Mouse (Mus musculus) limb, embryonic 14.5 days (tissue): ENCODE measurements around the gene Cpt1a. TPM values are rescaled to one million over a fixed set of nuclear protein-coding genes. Genes with fewer than 3 reads are reported as not detected.

ENCODE experiments used
- ATAC-seq: fragments of 200-750 bp; cut with Nextera tagmentation; 2 replicates; pipeline ENCODE4 v1.8.0; 2017; ENCODE audit warnings: low read depth, moderate number of reproducible peaks, moderate TSS enrichment; ENCODE audit not compliant: low FRiP score
- DNase-seq: peaks from one replicate; pipeline ENCODE4 v3.0.0-alpha.2; 2015; ENCODE audit warnings: low spot score
- H3K27ac ChIP-seq: fragments of 300-500 bp; sonication (generic); replicated peaks from 2 replicates; pipeline ENCODE4 v1.5.1; 2014; ENCODE audit warnings: low read depth, mild to moderate bottlenecking, low read length, moderate library complexity, mixed read lengths
- H3K27me3 ChIP-seq: fragments of 300-500 bp; sonication (generic); 2 replicates; pipeline ENCODE4 v1.6.1; 2014; ENCODE audit warnings: low read length, mixed read lengths; ENCODE audit not compliant: control insufficient read depth, insufficient read depth
- H3K36me3 ChIP-seq: fragments of 300-500 bp; sonication (generic); 2 replicates; pipeline ENCODE4 v1.6.1; 2014; ENCODE audit warnings: mild to moderate bottlenecking, low read length, moderate library complexity, mixed read lengths; ENCODE audit not compliant: control insufficient read depth, insufficient read depth
- H3K4me1 ChIP-seq: fragments of 300-500 bp; sonication (generic); 2 replicates; pipeline ENCODE4 v1.6.1; 2014; ENCODE audit warnings: antibody characterized with exemption, low read length, mixed read lengths; ENCODE audit not compliant: control insufficient read depth, insufficient read depth
- H3K4me2 ChIP-seq: fragments of 300-500 bp; sonication (generic); replicated peaks from 2 replicates; pipeline ENCODE4 v1.6.1; 2014; ENCODE audit warnings: low read depth, mild to moderate bottlenecking, low read length, moderate library complexity; ENCODE audit not compliant: severe bottlenecking
- H3K4me3 ChIP-seq: fragments of 300-500 bp; sonication (generic); replicated peaks from 2 replicates; pipeline ENCODE4 v1.5.1; 2014; ENCODE audit warnings: low read length
- H3K9ac ChIP-seq: fragments of 300-500 bp; sonication (generic); 2 replicates; pipeline ENCODE4 v1.6.1; 2014; ENCODE audit warnings: mild to moderate bottlenecking, low read depth, low read length, moderate library complexity; ENCODE audit not compliant: severe bottlenecking
- H3K9me3 ChIP-seq: fragments of 300-500 bp; sonication (generic); 2 replicates; pipeline ENCODE4 v1.6.1; 2016; ENCODE audit warnings: low read length; ENCODE audit not compliant: control insufficient read depth
- POLR2A ChIP-seq: fragments of 200-500 bp; IDR thresholded peaks from 2 replicates; pipeline ENCODE4 v1.8.0; 2012; ENCODE audit warnings: inconsistent platforms, mild to moderate bottlenecking, moderate library complexity, borderline replicate concordance; ENCODE audit not compliant: insufficient read depth, insufficient read length; ENCODE audit errors: extremely low read depth
- WGBS: fragments of 180-500 bp; shearing (Covaris S2); extraction: QIAGEN DNeasy Blood & Tissue Kit; methylation state at CpG from one replicate; pipeline ENCODE4 v1.1.7; 2014; 5-methylcytosine and 5-hydroxymethylcytosine counted together
- polyA plus RNA-seq, 2 experiments: library from polyadenylated mRNA; depleted of rRNA in 1 of 2; stranded (reverse) in 1 of 2; unstranded in 1 of 2; fragments of >200 nt; fragmentation: Nextera tagmentation in 1 of 2; extraction: Ambion mirVana in 1 of 2; gene quantifications; 2 replicates each; pipeline versions ENCODE4 v1.2.1 to v1.2.3; 2012 to 2014

Cpt1a gene
- polyA plus RNA-seq, 2 experiments = 20.3 to 21.7 TPM

GRCm38 (mm10) chr19:3357620-3358019 is 35.5 kb downstream of the Cpt1a start:
- 78% methylated on average over 4 of the region's 4 CpGs for WGBS

DNA sequence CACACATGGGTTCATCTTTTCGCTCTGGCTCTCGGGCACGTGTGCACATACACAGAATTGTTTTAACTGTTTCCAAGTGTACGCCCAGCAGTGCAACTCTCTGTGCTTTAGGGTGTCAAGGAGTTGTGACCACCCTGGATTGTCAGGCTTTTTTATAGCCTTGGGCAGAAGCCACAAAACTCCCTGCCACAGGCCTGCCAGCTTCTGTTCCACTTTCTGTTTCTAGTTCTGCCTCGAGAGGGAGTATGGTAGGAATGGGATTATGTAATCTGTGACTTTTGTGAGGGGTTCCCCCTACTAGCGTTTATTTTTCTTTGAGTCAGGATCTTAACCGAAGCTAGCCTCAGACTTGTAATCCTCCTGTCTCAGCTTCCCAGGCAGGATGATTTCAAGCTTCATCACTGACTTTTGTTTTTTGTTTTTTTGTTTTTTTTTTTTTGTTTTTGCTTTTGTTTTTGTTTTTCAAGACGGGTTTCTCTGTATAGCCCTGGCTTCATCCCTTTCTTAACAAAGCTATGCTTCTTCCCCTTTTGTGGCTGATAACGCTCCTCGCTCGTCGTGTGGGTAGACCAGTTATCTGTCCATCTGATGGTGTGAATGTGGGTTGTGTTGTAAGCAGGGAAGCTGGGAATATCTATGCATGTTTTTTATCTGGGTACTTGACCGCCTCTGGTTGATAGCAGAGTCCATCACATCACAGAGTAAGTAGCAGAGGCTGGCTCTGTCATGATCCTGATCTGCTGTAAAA is 37.9 kb downstream of the Cpt1a start:
- H3K4me2 ChIP-seq = no peak overlapping the region
- H3K36me3 ChIP-seq = peaks cover 23% of the 10 kb centered on the region; the same call in 1 of the 2 replicates
- TF ChIP-seq POLR2A = no peak
- H3K4me1 ChIP-seq = no peaks in the 10 kb centered on the region
- no peak overlapping the region for H3K9ac ChIP-seq
- no peak for ATAC-seq
- H3K27ac ChIP-seq = no peak overlapping the region
- DNase-seq = no peak
- no peaks in the 10 kb centered on the region for H3K27me3 ChIP-seq
- H3K4me3 ChIP-seq = no peak overlapping the region
- 0 out of 2 replicates have a peak, but pooled peaks cover 3% of the 10 kb centered on the region for H3K9me3 ChIP-seq
- 85% methylated on average over 13 of the region's 13 CpGs for WGBS

More at GRCm38 (mm10) chr19:3357620-3358019, 35.5 kb downstream of the Cpt1a start:
- H3K27ac ChIP-seq = no peak overlapping the region
- TF ChIP-seq POLR2A = no peak
- H3K4me2 ChIP-seq = no peak overlapping the region
- H3K36me3 ChIP-seq = peaks cover 20% of the 10 kb centered on the region; the same call in 1 of the 2 replicates
- H3K27me3 ChIP-seq = no peaks in the 10 kb centered on the region
- ATAC-seq = no peak
- H3K4me3 ChIP-seq = no peak overlapping the region
- no peaks in the 10 kb centered on the region for H3K4me1 ChIP-seq
- no peak for DNase-seq
- H3K9ac ChIP-seq = no peak overlapping the region
- H3K9me3 ChIP-seq = 0 out of 2 replicates have a peak, but pooled peaks cover 3% of the 10 kb centered on the region

DNA sequence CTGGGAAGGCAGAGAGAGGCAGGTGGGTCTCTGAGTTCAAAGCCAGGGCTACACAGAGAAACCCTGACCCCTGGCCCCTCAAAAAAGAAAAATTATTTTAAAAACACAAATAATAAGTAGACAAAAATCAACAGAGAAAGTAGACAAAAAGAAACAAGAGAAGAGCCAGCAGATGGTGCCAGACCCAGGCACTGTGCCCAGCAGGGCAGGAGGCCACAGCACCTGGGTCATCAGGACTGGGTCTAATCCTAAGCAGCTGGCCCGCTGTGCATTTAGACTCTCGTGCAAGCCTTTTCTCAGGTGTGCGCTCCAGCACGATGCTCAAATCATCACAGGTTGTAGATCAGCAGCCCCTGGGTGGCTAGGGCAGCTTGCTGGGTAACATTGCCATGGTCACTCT is 41.4 kb downstream of the Cpt1a start:
- no peaks in the 10 kb centered on the region for H3K9me3 ChIP-seq
- H3K36me3 ChIP-seq = peaks cover 24% of the 10 kb centered on the region
- H3K27ac ChIP-seq = no peak overlapping the region
- no peaks in the 10 kb centered on the region for H3K4me1 ChIP-seq
- no peak overlapping the region for H3K4me2 ChIP-seq
- H3K4me3 ChIP-seq = no peak overlapping the region
- H3K27me3 ChIP-seq = no peaks in the 10 kb centered on the region
- ATAC-seq = no peak
- no peak overlapping the region for H3K9ac ChIP-seq
- no peak for TF ChIP-seq POLR2A
- DNase-seq = no peak
- 86% methylated on average over 4 of the region's 4 CpGs for WGBS

GRCm38 (mm10) chr19:3365089-3365488 is 43.0 kb downstream of the Cpt1a start:
- no peak for TF ChIP-seq POLR2A
- Histone ChIP-seq H3K4me1 (no peaks in the 10 kb centered on the region), H3K9ac (no peak overlapping the region), H3K27me3 (no peaks in the 10 kb centered on the region), H3K4me2 (no peak overlapping the region), H3K9me3 (no peaks in the 10 kb centered on the region), H3K27ac (no peak overlapping the region), H3K36me3 (peaks cover 24% of the 10 kb centered on the region), H3K4me3 (no peak overlapping the region)
- WGBS = 90% methylated on average over 3 of the region's 3 CpGs
- ATAC-seq (no peak), DNase-seq (no peak)

DNA sequence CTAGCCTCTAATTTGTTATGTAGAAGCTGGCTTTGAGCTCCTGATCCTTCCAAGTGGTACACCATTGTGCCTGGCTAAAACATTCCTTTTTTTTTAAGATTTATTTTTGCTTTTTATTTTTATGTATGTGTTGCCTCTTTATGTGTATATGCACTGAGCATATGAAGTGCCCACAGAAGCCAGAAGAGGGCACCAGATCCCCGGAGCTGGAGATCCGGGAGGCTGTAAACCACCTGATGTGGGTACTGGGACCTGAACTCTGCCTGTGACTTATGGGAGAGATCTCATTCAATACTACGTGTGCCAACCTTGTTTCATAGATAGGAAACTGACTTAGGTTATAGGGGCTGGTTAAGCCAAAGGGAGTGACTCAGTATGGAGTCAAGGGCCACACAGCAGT is 46.1 kb downstream of the Cpt1a start:
- Histone ChIP-seq H3K4me2 (no peak overlapping the region), H3K4me1 (no peaks in the 10 kb centered on the region), H3K4me3 (no peak overlapping the region), H3K27me3 (no peaks in the 10 kb centered on the region), H3K9me3 (no peaks in the 10 kb centered on the region), H3K9ac (no peak overlapping the region), H3K36me3 (peaks cover 21% of the 10 kb centered on the region), H3K27ac (no peak overlapping the region)
- TF ChIP-seq POLR2A = no peak
- ATAC-seq = no peak
- 91% methylated on average over 3 of the region's 3 CpGs for WGBS
- DNase-seq = no peak

- Histone ChIP-seq H3K4me3 (no peak overlapping the region), H3K27me3 (no peaks in the 10 kb centered on the region), H3K9me3 (no peaks in the 10 kb centered on the region), H3K27ac (no peak overlapping the region), H3K4me1 (no peaks in the 10 kb centered on the region), H3K36me3 (peaks cover 19% of the 10 kb centered on the region), H3K9ac (no peak overlapping the region), H3K4me2 (no peak overlapping the region)
- WGBS = 59% methylated on average over 12 of the region's 12 CpGs
- DNase-seq (no peak), ATAC-seq (no peak)
- no peak for TF ChIP-seq POLR2A
Measured at GRCm38 (mm10) chr19:3373380-3373779, 51.2 kb downstream of the Cpt1a start.
